Mouse (Mus musculus): ENCODE measurements at regions not wholly inside any gene's neighbourhood (a gene's known extent, or its start where the extent isn't known, plus 50 kb on each side); places are given as distances from the start of the nearest gene placed in this dataset.

DNA sequence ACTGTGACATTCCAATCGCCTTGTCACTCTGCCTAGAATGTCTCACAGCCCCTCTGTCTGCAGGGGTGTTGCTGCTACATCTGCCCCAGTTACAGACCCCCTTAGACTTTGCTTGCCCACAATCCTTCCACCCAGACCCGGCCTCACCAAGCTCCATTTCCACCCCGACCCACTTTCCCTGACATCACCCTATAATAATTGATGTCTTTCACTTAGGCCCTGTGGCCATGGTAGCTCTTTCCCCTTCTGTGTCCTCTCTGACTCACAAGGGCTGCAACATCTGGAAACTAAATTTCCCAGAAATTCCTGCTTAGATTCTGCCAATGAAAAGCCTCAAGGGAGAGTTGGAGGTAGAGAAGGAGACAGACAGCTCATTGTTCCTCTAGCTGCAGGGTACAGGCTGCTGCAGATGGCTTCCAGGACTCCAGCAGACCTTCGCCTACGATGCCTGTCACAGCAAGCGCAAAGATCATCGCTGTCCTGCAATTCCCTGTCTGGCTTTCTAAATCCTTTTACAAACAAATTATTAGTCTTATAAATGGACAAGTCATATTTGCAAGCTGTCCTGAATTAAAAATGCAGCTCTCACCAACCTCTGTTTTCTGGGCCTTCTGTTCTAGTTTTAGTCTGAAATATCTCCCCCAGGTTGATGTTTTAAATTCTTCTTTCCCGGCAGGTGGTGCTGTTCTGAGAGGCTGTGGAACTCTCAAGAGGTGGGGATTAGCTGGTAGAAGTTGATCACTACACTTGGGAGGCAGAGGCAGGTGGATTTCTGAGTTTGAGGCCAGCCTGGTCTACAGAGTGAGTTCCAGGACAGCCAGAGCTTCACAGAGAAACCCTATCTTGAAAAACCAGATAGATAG, 104.9 kb upstream of the Oxgr1 start:
- DNase-seq, result no peak

DNA sequence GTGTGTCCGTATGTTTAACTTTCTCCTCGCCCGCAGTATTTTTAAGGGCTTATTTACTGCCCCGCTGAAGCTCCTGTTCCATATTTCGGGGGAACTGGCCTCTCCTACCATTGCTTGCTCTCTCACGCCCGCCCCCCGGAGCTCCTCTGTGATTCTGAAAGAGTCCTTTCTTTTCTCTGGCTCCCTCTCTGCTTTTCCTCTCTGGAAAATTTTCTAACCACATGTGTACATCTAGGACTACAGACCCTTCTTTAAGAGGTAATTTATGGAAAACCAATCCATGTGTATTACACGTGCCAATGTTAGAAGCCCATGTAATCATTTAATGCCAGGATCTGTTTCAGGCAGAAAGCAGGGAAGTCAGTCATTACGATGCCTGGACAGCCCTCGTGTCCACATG, 106.6 kb upstream of the Oxgr1 start:
- no peak for DNase-seq

DNA sequence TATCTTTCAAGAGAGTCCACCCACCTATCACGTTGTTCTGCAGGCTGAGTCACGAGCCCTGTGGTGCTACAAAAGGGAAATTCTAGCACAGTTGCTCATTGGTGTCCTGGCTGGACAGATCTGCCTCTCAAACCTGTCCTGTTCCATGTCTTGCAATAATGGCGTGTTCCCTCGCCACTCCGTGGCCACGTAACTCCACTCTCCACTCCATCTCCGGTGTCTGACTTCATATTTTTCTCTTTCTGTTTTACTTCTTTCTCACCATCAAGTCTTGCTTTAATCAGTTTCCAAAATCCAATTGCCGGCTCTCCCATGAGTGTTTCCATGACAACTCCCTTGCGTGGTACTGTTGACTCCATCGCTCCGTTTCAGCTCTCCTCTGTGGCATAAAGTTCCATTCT, 107.1 kb upstream of the Oxgr1 start:
- no peak for DNase-seq

DNA sequence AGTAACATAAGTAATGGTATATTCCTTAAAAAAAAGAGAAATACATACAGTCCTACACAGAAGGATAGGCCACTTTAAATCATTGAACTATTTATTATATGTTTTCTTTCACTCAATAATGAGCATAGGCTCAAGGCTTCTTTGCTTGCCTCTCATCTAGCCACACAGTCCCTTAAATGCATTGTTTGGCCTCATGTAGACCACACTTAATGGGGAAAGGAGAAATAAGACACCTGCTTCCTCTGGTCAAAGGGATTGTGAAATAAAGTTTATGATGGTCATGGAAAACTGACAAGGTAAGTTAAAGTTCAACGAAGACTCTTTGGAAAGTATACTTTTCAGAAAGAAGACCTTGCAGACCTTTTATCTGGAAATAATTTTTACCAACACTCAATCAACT, 108.4 kb upstream of the Oxgr1 start:
- DNase-seq, result no peak

DNA sequence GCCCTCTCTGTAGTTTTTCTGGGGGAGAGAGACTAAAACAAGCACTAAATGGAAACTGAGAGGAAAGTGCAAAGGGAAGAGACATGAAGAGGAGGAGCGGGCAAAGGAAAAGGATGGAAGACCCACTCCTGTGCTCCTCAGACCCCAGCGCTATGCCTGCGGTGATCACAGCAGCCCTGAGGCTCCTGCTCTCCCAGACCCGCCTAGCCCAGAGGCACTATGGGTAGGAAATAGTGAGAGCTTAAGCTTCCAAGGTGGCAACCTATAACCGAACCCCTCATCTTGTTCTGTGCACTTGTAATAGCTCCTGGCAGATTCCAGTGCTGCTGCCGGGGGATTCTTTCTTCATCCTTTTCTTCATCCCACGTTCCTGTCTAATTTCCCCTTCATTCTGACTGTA, 112.2 kb upstream of the Oxgr1 start:
- no peak for DNase-seq

DNA sequence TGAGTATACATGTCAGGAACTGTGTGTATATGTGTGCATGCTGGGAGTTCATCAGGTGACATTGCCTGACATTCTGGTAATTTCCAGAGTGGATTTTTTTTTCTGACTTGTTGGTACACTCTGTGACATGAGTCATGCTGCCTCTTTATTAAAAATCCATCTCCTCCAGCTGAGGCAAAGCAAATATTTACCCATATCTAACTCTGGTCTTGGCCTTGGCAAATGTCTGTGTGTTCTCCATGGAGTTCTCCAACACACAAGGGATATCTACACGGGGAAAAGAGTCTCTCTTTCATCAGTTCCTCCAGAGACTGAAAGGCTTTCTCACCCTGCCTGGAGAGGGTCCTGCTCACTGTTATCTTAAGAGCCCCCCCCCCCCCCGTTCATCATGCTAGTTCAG, 111.3 kb upstream of the Mbnl2 start:
- DNase-seq, result no peak

DNA sequence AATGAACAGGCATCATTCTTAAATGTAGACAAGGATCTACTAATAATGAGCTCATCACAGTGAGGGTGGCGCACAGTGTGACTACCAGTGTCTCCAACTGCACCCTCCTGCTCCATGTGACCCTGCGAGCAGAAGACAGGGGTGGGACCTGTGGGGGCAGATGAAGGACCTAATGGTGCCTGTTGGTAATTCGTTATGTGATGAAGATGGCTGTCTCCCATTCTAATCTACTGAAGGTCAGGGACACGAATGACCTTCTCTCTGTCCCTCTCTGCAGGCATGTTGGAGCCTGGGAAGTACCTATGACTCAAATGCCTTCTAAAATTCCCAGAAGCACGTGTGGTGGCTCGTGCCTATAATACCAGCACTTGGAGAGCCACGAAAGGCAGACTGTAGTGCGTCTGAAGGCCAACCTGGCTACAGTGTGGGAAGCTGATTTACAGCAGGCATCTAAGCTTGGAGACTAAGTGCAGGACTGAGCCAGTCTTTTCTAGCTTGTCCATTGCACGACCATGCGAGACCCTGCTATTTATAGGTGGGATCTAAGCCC, 109.9 kb upstream of the Mbnl2 start:
- DNase-seq, result no peak

DNA sequence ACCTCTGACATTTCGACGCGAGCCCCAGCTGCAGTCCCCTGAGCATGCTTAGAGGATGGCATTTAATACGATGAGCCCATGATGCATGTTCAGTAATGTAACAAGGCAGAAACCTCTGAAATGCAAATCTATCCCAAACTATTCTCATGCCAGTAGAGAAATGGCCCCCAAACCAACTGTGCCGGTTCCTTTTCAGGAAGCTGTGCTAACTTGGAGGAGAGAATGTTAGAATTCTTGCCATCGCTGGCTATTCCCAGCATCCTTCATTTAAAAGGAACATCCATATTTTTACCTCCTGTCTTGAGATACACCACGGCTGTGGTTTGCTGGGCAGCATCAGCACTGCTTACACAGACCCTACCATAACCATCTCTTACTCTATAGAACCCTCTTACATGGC, 104.7 kb upstream of the Mbnl2 start:
- no peak for DNase-seq

DNA sequence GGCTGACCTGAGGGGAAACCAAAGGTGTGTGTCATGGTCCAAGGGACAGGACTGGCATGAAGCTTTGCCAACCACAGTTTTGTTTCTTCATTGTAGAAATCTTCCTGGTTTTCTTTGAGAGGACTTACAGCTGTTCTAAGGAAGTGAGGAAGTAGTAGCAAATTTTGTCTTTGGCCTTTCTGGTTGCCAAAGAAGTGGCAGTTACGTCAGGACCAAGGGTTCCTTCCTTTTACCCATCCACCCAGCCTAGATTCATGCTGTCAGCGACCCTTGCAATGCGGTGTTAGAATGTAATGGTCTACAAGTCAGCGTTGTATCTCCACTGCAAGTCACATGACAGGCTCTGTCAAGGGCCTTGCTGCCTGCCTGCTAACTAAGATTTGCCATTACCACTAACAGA, 103.4 kb upstream of the Mbnl2 start:
- no peak for DNase-seq

DNA sequence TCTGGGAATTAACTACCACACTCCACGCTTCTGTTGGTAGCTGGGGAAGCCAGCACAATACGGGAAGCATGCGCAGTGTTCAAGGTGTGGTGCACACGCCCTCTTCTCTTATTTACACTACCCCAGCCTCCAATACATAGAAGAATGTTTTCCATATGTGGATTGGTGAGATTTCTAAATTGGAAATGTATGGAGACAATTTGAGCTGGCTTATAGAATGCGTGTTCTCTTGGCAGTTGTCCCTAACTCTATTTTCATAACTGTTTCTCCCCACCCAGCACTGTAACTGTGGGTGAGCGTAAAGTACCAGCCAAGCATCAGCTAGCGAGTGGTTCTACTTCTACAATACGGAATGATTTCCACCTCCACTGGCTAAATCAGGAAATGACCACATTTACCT, 102.6 kb upstream of the Mbnl2 start:
- no peak for DNase-seq

DNA sequence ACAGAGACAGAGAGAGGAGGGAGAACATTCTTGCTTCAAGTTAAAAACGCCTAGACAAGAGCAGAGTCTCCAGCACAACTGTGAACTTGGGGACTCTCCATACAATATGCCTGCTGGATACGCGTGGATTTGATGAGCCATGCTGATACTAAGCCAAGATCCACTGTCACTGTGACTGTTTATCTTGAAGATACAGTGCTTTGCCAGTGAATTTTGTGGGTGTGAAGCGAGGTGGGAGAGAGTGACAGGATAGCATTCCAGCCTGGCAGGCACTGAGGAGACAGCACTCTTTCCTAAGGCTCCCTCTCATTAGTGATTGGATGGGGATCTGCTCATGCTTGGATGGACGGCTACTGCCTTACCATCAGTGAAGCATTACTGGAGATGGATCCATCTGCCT, 100.9 kb upstream of the Mbnl2 start:
- DNase-seq, result no peak

DNA sequence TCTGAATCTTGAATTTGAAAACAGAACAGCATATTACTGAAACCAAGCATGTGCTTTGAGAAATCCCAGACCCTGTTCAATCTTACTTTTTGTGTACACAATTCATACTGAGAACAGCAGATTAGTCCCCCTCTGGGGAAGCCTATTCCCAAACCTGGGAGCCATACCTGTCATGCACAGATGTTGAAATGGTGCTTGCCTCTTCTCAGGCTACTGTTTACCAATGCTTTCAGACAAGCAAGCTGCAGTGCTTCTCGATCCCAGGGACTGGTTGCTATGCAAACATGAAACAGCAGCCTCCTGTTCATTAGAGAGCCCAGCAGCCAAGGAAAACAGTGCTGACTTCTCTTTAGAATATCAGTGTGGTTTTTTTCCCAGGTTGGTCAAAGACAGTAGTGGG, 80.3 kb upstream of the Mbnl2 start:
- no peak for DNase-seq

DNA sequence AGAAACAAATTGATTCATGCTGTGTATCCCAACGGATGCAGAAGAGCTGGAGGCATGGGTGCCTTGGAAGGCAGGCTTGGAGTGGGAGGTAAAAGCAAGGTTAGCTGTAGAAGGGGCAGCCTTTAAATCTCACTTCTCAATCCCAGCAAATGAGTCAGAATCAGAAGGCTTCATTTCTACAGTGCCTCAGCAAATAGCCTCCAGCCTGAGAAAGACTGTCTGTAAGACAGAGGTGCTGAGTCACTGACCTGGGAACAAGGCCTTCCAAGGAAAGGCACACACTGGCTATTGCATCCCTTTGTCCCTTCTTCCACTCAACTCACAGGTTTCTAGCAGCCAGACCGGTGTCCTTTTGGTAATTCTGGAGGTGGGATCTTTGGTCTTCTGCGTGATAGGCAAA, 63.7 kb upstream of the Mbnl2 start:
- no peak for DNase-seq

DNA sequence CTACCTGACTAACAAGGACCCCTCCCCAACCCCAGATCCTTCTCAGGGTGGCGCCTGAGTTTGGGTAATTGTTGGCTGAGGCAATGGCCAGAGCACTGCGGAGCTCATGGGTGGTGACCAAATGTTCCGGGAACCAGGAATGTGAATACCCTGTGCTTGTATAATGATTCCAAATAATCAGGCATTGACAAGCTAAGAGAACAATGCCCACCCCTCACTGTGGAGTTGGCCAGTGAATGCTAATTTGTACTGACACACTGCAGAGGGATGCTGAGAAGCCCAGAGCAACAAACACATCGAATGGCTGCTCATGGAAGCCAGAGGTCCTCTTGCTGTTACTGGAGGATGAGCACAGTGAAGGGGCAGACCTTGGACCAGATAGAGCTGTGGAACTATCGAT, 62.8 kb upstream of the Mbnl2 start:
- no peak for DNase-seq

DNA sequence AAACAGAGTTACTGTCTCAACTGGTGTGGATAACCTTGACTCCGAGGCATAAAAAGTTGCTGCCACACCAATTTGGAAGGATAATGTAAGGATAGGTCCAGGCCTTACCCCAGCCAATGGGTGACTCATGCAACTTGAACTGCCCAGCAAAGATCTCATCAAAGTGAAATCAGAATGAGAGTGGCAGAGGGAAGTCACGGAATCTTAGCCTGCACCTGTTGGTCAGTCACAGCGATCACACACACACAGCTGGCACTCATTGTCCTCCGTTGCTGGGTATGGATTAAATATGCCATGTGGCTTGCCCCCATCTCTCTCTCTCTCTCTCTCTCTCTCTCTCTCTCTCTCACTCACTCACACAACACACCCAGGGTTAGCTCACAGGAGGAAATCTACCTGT, 56.2 kb upstream of the Mbnl2 start:
- no peak for DNase-seq

DNA sequence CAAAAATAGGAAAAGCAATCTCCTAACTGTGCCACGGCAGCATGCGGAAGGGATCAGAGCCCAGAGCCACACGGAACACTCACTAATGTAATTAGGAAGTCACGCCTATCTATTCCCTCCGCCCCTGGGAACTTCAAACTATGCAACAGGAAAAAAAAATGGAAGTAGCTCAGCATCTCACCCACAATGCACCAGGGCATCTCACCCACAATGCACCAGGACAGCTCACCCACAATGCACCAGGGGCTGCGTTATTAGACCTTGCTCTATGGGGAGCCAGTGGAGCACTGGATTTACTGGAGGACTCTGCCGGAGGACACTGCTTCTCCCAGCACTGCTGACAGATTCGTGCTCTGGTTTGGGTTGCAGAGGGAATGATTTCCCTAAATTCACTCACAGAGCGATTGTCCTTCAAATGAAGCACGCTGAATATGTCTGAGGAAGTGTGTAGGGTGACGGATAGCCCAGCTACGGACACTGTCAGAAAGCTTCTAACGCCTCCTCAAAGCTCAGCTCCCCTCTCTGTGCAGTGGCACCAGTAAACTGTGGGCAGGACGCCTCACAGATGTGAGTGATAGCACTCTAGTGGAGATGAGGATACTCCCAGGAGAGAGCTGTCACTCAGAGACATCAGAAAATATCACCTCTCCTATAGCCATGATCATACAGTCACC, 51.8 kb upstream of the Mbnl2 start:
- no peak for DNase-seq

DNA sequence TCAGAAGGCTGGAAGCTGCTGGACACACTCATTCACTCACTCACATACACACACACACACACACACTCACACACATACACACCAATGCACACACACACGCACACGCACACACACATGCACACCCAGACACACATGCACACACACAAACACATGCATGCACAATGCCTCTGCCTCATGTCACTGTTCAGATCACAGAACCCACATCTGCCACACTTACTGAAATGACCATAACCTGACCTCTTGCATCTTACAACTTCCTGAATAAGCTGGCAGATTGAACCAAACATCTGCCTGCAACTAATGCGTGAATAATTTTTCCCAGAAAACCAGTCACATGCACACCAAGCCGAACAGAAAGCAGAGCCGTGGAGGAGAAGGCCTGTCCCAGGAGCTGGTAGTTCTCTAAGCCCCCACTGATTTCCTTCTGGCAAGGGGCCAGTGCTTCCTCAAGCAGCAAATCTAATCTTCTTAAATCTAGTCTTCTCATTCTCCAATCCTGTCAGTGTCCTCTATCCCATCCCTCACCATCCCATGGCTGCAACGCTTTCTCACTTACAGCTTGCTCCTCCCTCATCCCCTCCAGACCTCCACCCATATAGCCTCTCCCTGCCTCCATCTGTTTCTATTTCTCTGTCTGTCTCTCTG, 51.1 kb upstream of the Mbnl2 start:
- DNase-seq, result no peak

DNA sequence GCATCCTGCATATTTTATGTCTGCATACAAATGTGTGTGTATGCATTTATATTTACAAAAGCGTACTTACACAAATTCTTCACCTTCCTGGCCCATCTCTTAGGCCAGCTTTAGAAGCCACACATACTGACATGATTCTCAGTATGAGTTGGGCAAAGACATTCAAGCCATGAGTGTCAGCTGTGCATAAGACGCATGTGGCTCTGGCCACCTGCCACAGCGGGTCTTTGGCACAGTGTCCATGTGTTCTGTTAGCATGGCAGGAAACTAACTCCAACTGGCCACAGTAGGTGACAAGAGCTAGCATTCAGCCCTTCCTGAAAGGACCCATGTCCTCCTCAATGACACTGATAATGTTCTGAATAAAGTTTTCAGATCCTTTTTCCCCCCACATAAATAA, 49.8 kb upstream of the Mbnl2 start:
- no peak for DNase-seq
